Mouse (Mus musculus): ENCODE measurements around the gene Xab2.

DNA sequence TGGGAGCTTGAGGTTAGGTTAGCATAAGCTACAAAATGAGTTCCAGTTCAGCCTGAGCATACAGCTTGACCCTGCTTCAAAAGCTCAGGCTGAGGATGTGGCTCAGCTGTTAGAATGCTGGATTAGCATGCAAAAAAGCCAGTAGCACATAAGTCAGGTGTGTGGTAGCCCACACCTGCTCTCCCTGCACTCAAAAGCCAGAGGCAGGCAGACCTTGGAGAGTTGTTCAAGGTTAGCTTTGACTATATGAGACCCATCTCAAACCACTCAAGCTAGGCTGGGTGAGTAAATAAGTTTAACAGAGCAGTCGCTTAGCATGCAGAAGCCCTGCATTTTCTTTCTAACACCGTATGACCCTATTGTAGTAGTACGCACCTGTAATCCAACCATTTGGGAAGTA lies 46.6 kb downstream of the Xab2 start:
- TF ChIP-seq POLR2A (IDR thresholded peaks at IDR 0.05; ENCODE audit: borderline replicate concordance, extremely low read depth, insufficient read depth, insufficient read length, poor library complexity, severe bottlenecking) (no peak), CTCF (IDR thresholded peaks at IDR 0.05; ENCODE audit: borderline replicate concordance, extremely low read depth, insufficient read depth, insufficient read length) (no peak)

Data from brain, embryonic 14.5 days (tissue).